9 mouse cellular contexts compared by ENCODE assay signal in genomic region chr5:30927945-30928529, GRCm38 (mm10). TPM values are rescaled to one million over a fixed set of nuclear protein-coding genes. Genes with fewer than 3 reads are reported as not detected.
DNase-seq lines count a peak whose midpoint lies in the region; ATAC-seq and TF ChIP-seq lines count a peak whose summit lies in the region.
"Had no signal": no experiment of that assay in that cellular context is flagged by ENCODE, and none has a peak within 500 bp of the region (broad histone marks: within the 10 kb centered on the region; RNA-seq: fewer than 3 reads in every experiment).

No protein-coding gene starts in this region.

- no peak overlapping the region for H3K27ac ChIP-seq in intestine, postnatal 0 days (ENCODE audit: low read depth, low read length)
- H3K27ac ChIP-seq: liver, embryonic 14.5 days had no signal

- peak overlapping the region; percentile 1; the same call in 1 of the 2 replicates for H3K4me2 ChIP-seq in intestine, postnatal 0 days (replicated peaks; ENCODE audit: low read depth)

- H3K4me3 ChIP-seq in intestine, postnatal 0 days (ENCODE audit: low read depth, low read length) = no peak overlapping the region

- no peaks in the 10 kb centered on the region for H3K9me3 ChIP-seq in intestine, postnatal 0 days (ENCODE audit: control insufficient read depth)

- H3K36me3 ChIP-seq in intestine, postnatal 0 days (ENCODE audit: control insufficient read depth, insufficient read depth) = no peaks in the 10 kb centered on the region; the same call in 1 of the 2 replicates

- no peak for ATAC-seq in intestine, postnatal 0 days
- ATAC-seq in megakaryocyte progenitor cell, adult 5-6 weeks (replicated peaks; ENCODE audit: poor library complexity) = peak; percentile 39; the same call in 1 of the 2 replicates

- H3K4me1 ChIP-seq in intestine, postnatal 0 days (replicated peaks; ENCODE audit: control insufficient read depth, insufficient read depth, low read length) = no peaks in the 10 kb centered on the region

- 43% methylated on average over 7 of the region's 7 CpGs for WGBS in intestine, postnatal 0 days

- no peaks in the 10 kb centered on the region for H3K27me3 ChIP-seq in intestine, postnatal 0 days (replicated peaks; ENCODE audit: control insufficient read depth, insufficient read depth, low read length)

- no peak overlapping the region for H3K9ac ChIP-seq in intestine, postnatal 0 days (ENCODE audit: low read depth, low read length)
- H3K9ac ChIP-seq: liver, embryonic 14.5 days had no signal

- no peak for TF ChIP-seq CTCF in intestine, postnatal 0 days (IDR thresholded peaks at IDR 0.05; ENCODE audit: low read depth)

- peak; percentile 35 to 59 for DNase-seq in cerebellum, adult 18-20 months
- DNase-seq in cerebellum, adult 11 months = no peak
- DNase-seq in thymus, postnatal 0 days (ENCODE audit: low spot score) = peak; percentile 43
- DNase-seq in thymus, postnatal 10 days (ENCODE audit: low spot score in 2 of 2) = no peak
- no peak for DNase-seq in gastrocnemius, adult 18-20 months (ENCODE audit: low spot score)
- DNase-seq in frontal cortex, postnatal 14 days (ENCODE audit: low spot score in 2 of 2) = no peak

RNA-seq across cellular contexts. Expression of gene Khk, which starts 6.8 kb away (rescaled TPM):
- 31.7 and 32.5 TPM in 2 replicates for polyA plus RNA-seq in thymus, postnatal 0 days (2015; fragmentation: Nextera tagmentation; extraction: Ambion mirVana)
- polyA plus RNA-seq in intestine, postnatal 0 days (2015; fragmentation: Nextera tagmentation; extraction: Ambion mirVana) = 89.6 and 97.9 TPM in 2 replicates
- 74.3 and 88.2 TPM in 2 replicates for total RNA-seq in megakaryocyte progenitor cell, adult 5-6 weeks (2015)
- total RNA-seq in megakaryocyte progenitor cell, adult 5-6 weeks (2017) = 62.2 and 82.9 TPM in 2 replicates
- 10 to 100 TPM; 36.5 to 36.6 TPM for total RNA-seq in gastrocnemius, adult 18-20 months (2021)

RNA-seq across cellular contexts. Expression of gene Emilin1, which starts 14.8 kb away (rescaled TPM):
- 47.0 and 47.5 TPM in 2 replicates for polyA plus RNA-seq in thymus, postnatal 0 days (2015; fragmentation: Nextera tagmentation; extraction: Ambion mirVana)
- polyA plus RNA-seq in intestine, postnatal 0 days (2015; fragmentation: Nextera tagmentation; extraction: Ambion mirVana) = 63.2 and 63.7 TPM in 2 replicates
- total RNA-seq in megakaryocyte progenitor cell, adult 5-6 weeks (2015) = 49.7 and 64.5 TPM in 2 replicates
- 98.6 and 99.3 TPM in 2 replicates for total RNA-seq in megakaryocyte progenitor cell, adult 5-6 weeks (2017)
- total RNA-seq in gastrocnemius, adult 18-20 months (2021) = 1 to 10 TPM; 2.5 to 4.4 TPM

RNA-seq across cellular contexts. Expression of gene Cgref1, which starts 17.4 kb away (rescaled TPM):
- polyA plus RNA-seq in thymus, postnatal 0 days (2015; fragmentation: Nextera tagmentation; extraction: Ambion mirVana) = 0.70 and 0.71 TPM in 2 replicates
- 535 and 618 TPM in 2 replicates for polyA plus RNA-seq in intestine, postnatal 0 days (2015; fragmentation: Nextera tagmentation; extraction: Ambion mirVana)
- not detected in 2 replicates for total RNA-seq in megakaryocyte progenitor cell, adult 5-6 weeks (2015)
- 1.7 TPM in 1 of 2 replicates, not detected in the other for total RNA-seq in megakaryocyte progenitor cell, adult 5-6 weeks (2017)
- total RNA-seq in gastrocnemius, adult 18-20 months (2021) = 1 to 10 TPM; 3.0 to 3.9 TPM

RNA-seq across cellular contexts. Expression of gene Ost4, which starts 20.4 kb away (rescaled TPM):
- polyA plus RNA-seq in thymus, postnatal 0 days (2015; fragmentation: Nextera tagmentation; extraction: Ambion mirVana) = 396 and 461 TPM in 2 replicates
- polyA plus RNA-seq in intestine, postnatal 0 days (2015; fragmentation: Nextera tagmentation; extraction: Ambion mirVana) = 458 and 495 TPM in 2 replicates
- total RNA-seq in megakaryocyte progenitor cell, adult 5-6 weeks (2015) = 439 and 494 TPM in 2 replicates
- 259 and 297 TPM in 2 replicates for total RNA-seq in megakaryocyte progenitor cell, adult 5-6 weeks (2017)
- 100 to 1,000 TPM; 110 to 114 TPM for total RNA-seq in gastrocnemius, adult 18-20 months (2021)

RNA-seq across cellular contexts. Expression of gene Preb, which starts 32.1 kb away (rescaled TPM):
- 141 and 156 TPM in 2 replicates for polyA plus RNA-seq in thymus, postnatal 0 days (2015; fragmentation: Nextera tagmentation; extraction: Ambion mirVana)
- polyA plus RNA-seq in intestine, postnatal 0 days (2015; fragmentation: Nextera tagmentation; extraction: Ambion mirVana) = 150 and 161 TPM in 2 replicates
- 53.5 and 54.6 TPM in 2 replicates for total RNA-seq in megakaryocyte progenitor cell, adult 5-6 weeks (2015)
- total RNA-seq in megakaryocyte progenitor cell, adult 5-6 weeks (2017) = 45.2 and 62.3 TPM in 2 replicates
- total RNA-seq in gastrocnemius, adult 18-20 months (2021) = 10 to 100 TPM; 70.5 to 78.2 TPM

Comparison
In these comparisons a context has a peak if more than half of its experiments do, and no peak if none do; other contexts are left out.
1. DNase-seq: peak in cerebellum, adult 18-20 months (2 of 2) and thymus, postnatal 0 days (single experiment); none in cerebellum, adult 11 months (single experiment), thymus, postnatal 10 days (0 of 2), gastrocnemius, adult 18-20 months (single experiment) and frontal cortex, postnatal 14 days (0 of 2).
2. RNA of gene Emilin1, which starts 14.8 kb away (total RNA-seq): 49.7 to 99.3 TPM in megakaryocyte progenitor cell, adult 5-6 weeks; 2.5 to 4.4 TPM in gastrocnemius, adult 18-20 months; every median in the first group is over 4 times any median in the second.